Mouse (Mus musculus) right cerebral cortex, postnatal 4 days (tissue): ENCODE data around the gene Chrnd.

ENCODE experiments used
- DNase-seq: peaks from one replicate; pipeline ENCODE4 v3.0.0-alpha.2; 2022

The Chrnd gene

GRCm38 (mm10) chr1:87243021-87243420 is 52.6 kb downstream of the Chrnd start:
- DNase-seq, result no peak

DNA sequence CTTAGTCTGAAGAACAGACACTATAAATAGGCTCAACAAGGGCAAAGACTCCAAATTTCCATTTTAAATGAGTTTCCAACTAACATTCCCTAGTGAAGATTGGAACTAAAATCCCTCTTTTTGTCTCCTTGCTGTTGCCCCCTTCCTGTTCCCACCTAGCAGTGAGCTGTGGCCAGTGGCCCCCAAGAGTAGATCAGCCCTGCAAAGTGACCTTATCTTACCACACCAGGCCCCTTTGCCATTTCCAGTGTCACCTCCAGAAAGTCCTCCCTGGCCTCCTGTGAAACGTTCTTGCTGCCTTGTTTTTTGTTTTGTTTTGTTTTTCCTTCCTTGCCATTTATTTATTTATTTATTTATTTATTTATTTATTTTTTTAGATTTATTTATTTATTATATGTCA is 55.0 kb downstream of the Chrnd start:
- DNase-seq, result no peak

DNA sequence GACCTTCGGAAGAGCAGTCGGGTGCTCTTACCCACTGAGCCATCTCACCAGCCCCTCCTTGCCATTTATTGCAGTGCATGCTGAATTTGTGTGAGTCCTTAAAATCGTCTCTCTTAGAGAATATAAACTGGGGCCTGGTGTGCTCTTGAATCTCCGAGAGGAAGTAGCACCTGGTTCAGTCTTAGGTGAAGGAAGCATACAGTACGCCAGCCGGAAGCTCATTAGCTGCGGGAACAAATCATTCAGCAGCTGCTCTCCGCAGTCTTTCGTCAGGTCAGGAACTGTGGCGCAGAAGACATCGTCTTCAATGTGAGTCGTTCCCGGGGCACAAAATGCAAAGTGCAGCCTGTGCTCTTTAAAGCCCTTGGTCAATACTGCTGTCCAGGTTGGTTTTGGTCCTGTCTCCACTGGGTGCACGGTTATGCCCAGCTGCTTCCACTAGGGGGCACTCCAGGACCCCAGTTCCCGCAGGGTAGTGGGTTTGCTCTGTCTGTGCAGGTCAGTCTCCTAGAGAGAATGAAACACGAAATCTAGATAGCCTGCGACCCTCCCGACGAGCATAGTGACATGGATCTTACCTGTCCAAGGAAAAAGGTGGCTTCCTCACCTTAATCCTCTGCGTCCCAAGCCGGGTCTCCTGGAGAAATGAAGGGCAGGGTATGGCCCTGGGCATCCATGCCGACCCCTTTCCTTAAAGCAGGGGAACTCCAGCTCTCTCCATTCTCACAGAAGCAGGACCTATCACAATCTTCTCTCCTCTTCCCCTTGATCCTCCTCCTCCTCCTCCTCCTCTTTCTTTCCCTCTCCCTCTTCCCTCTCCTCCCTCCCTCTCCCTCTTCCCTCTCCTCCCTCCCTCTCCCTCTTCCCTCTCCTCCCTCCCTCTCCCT is 55.8 kb downstream of the Chrnd start:
- peak; percentile 80 for DNase-seq
